Mouse (Mus musculus): ENCODE measurements around the gene Myl6b.

GRCm38 (mm10) chr10:128510301-128510700 is 11.8 kb upstream of the Myl6b start:
- TF ChIP-seq CTCF (IDR thresholded peaks at IDR 0.05; ENCODE audit: control insufficient read depth, insufficient read depth, insufficient replicate concordance, low read depth, low read length) (no peak), POLR2A (IDR thresholded peaks at IDR 0.05; ENCODE audit: control insufficient read depth, low read depth, low read length) (no peak)
